Mouse (Mus musculus): ENCODE measurements at regions not wholly inside any gene's neighbourhood (a gene's known extent, or its start where the extent isn't known, plus 50 kb on each side); places are given as distances from the start of the nearest gene placed in this dataset.
A peak's percentile ranks its signal among the peaks of the same experiment; 100 is the strongest.

DNA sequence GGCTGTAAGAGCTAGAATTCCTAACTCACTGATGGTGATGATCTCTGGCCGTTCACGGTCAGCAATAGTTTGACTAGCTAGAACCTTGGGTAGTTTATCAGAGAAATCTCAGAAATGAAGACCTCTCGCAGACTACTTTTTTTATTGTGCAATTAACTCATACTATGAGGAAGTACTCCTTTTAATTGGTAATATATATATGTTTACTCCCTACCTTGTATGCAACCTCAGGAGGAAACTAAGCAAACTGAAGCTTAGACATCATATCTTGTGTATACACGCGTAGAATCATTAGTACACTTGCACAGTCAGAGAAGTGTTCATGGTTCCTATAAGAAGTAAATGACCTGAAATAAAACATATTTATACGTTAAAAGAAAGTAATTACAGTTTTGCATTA is 157.2 kb downstream of the Gm11146 start:
- DNase-seq = no peak

DNA sequence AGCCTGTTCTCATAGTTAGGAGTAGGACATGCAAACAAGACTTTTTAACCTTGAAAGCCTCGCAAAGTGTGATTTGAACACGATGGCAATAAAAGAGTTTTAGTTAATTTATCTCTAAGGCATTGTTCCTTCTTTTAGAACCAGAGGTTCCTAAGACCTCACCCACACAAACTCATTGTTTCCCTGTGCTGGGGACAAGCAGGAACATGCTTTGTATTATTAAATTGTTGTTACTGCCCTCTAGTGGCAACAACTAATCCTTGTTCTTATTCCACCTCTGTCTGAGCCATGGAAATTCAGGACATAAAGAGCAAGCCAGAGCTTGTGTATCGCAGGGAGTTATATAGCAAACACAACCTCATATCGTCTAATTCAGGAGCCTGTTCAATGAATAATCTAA is 157.9 kb downstream of the Gm11146 start:
- no peak for DNase-seq

DNA sequence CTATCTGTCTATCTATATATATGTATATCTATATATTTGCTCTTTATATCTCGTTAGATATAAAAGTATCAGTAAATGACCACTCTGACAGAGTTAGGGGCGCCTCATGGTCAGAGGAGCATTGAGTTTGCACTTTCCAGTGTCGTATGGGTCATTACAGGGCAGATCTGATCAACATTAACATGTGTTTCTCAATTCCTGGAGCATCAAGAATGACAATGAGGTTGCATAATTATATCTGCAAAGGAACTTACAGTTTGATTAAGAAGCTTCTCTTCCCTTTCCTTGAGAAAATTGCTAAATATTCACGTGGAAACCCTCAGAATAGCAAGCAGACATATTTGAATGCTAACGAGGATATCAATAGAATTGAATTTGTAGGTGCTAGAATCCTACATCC is 158.6 kb downstream of the Gm11146 start:
- no peak for DNase-seq

- DNase-seq = no peak
Observed at GRCm38 (mm10) chr16:77442866-77443265, 159.0 kb downstream of the Gm11146 start.

- DNase-seq = no peak
Observed at GRCm38 (mm10) chr16:77431345-77431744, 170.5 kb downstream of the Gm11146 start.

- DNase-seq = peak; percentile 52
Observed at GRCm38 (mm10) chr16:77422385-77423363, 179.2 kb downstream of the Gm11146 start.

DNA sequence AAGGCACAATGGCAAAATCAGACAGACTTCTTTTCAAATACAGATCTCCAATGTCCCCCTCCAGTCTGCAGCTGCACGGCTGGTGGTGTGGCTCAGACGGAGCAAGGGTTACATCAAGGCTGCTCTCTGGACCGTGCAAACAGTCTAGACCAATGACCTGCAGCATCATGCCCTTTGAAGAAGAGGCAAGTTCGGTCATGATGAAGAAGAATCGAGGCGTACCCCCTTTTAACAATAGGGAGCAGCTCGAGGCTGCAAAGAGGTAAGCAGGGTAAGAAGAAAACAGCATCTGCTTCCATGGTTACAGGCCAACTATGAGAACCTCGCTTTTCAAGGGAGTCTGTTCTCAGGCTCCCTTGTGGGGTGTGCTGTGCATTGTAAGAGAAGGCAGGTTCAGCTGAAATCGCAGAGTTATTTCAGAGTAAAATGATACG is 180.3 kb downstream of the Gm11146 start:
- peak; percentile 55 for DNase-seq

DNA sequence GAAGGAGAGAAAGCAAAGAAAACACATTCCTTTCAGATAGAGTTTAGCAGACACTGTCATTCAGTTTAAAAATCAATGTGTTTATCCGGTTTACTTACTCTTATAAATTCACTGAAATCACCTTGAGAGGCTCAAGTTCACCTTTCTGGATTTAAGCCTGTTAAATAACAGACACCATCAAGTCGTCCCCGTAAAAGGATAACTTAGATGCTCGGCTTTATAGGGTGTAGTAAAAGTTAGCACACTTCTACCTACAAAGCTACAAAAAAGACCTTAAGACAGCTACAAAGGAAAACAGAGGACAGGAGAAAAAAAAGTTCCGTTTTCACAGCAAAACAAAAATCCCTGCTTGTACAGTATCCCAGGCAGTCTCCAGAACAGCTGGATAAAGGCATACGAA is 180.9 kb downstream of the Gm11146 start:
- DNase-seq = no peak

GRCm38 (mm10) chr16:77420136-77420860 is 181.6 kb downstream of the Gm11146 start:
- DNase-seq = no peak

GRCm38 (mm10) chr16:77419116-77419735 is 182.7 kb downstream of the Gm11146 start:
- DNase-seq = no peak

GRCm38 (mm10) chr16:77418486-77418885 is 183.4 kb downstream of the Gm11146 start:
- DNase-seq = no peak

DNA sequence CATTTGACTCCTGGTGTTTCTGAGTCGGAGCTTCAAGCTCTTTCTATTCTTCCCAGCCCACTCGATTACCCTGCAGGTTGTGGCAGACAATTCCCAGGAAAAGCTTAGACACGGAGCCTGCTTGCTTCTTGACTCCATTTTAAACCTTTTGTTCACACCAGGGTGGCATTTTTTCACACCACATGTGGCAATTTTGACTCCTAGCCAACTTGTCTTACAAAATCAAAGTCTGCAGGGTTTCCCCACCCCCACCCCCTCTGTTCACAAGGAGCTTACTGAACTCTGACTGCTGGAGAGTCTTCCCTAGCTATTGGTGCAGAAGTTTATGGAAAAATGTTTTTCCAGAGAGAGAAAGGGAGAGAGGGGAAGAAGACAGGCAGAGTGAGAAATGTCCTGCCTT is 184.1 kb downstream of the Gm11146 start:
- peak; percentile 36 for DNase-seq

- DNase-seq = no peak
Observed at GRCm38 (mm10) chr16:77414562-77414961, 187.3 kb downstream of the Gm11146 start.

GRCm38 (mm10) chr16:77409168-77409567 is 192.7 kb downstream of the Gm11146 start:
- no peak for DNase-seq

GRCm38 (mm10) chr16:77406999-77407398 is 194.9 kb downstream of the Gm11146 start:
- DNase-seq = no peak

- DNase-seq = no peak
Observed at GRCm38 (mm10) chr16:77405859-77406258, 196.0 kb downstream of the Gm11146 start.

- DNase-seq = no peak
Observed at GRCm38 (mm10) chr16:77405181-77405818, 196.6 kb downstream of the Gm11146 start.

DNA sequence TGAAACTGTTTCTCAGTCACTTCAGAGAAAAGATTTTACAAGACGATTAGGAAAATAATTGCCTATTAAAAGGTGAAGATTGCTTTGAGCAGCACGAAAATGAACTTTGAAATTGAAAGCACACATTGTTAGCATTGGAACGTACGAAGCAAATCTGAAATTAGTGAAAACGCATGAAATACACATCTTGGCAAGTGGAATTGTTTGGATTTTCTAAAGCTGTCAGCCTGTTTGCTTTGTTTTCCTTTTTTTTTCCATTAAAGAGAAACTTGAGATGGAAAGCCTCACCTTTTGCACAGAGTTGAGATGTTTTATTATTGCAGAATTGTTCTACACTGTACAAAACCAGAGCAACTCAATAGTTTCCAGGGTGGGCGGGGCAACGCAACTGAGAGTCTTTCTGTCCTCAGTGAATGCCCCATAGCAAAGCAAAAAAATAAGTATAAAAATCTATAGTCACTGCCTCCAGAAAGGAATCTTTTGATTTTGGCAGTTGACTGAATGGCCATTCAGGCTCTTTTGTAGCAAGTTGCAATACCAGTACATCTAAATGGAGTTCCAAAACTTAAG is 199.1 kb downstream of the Gm11146 start:
- no peak for DNase-seq

DNA sequence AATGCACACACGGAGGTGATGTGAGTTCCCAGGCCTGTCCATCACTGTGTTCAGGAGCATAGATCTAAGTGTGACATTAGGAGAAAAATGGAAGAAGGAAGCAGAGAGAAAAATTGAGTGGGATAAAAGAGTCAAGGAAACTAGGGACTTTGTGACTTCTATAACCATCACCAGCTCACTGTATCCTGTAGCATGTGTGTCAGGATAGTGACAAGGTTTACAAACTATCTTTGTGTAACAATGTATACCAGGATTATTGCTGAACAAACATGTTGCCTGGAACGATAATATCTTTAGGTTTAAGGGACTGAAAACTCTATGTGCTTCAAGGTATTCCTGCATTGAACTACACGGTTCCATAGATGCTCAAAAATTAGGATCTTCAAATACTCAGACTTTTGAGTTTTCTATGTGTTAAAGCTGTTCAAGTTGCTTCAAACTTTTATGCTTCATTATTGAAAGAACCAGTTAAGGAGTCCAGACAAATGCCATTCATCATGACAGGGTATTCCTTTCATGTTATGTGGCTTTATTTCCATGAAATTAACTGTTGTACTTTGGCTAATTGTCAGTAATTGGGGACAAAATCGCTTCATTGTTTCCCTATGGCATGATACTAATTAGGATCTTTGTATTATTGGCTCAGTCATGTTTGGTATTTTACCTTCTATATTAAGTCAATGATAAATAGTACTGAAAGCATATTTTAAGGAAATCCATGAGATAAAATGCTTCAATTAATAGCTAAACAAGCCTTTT is 200.5 kb downstream of the Gm11146 start:
- DNase-seq = no peak

DNA sequence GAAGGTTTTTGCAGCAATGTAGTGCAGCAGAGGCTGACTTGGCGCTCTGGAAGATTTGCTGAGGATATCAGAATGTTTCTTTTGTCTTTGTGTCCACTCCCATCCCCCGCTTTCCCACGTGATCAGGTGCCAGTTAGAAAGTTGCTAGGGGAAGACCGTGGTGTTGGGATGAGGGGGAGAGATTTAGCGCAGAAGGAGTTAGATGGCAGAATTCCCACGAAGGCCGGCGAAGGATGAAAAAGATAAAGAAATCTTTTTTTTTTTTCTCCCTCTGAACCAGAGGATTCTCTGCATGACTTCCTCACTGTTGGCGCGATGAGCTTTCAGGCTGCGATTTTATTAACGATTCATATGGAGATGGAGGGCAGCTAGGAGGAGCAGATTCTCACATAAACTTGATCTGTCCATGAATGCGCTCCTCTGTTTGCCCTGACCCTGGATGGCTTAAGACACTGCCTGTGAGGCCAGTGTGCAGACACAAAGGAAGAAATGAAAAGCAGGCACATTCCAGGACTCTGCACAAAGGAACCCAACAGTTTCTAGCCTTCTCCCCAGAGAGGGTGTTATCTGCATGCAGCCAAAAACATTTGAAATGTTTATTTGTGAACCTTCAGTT is 201.5 kb downstream of the Gm11146 start:
- DNase-seq = peak; percentile 63

- DNase-seq = peak; percentile 21
Observed at GRCm38 (mm10) chr16:77399846-77400275, 202.0 kb downstream of the Gm11146 start.

All from right cerebral cortex, postnatal 25 days (tissue).